Mouse (Mus musculus): ENCODE results near the gene Mapt.

The Mapt gene

GRCm38 (mm10) chr11:104278222-104278621 is 47.0 kb downstream of the Mapt start:
- DNase-seq (ENCODE audit: low spot score): no peak

- no peak for DNase-seq (ENCODE audit: low spot score)
Measured at GRCm38 (mm10) chr11:104279049-104279448, 47.9 kb downstream of the Mapt start.

- no peak for DNase-seq (ENCODE audit: low spot score)
Measured at GRCm38 (mm10) chr11:104279538-104279937, 48.3 kb downstream of the Mapt start.

GRCm38 (mm10) chr11:104281501-104281900 is 50.3 kb downstream of the Mapt start:
- DNase-seq (ENCODE audit: low spot score): no peak

- DNase-seq (ENCODE audit: low spot score): no peak
Measured at GRCm38 (mm10) chr11:104287113-104287512, 55.9 kb downstream of the Mapt start.

- no peak for DNase-seq (ENCODE audit: low spot score)
Measured at GRCm38 (mm10) chr11:104288835-104289198, 57.6 kb downstream of the Mapt start.

GRCm38 (mm10) chr11:104289199-104290031 is 58.2 kb downstream of the Mapt start:
- DNase-seq (ENCODE audit: low spot score): peak; percentile 31

- DNase-seq (ENCODE audit: low spot score): no peak
Measured at GRCm38 (mm10) chr11:104292443-104293220, 61.4 kb downstream of the Mapt start.

- no peak for DNase-seq (ENCODE audit: low spot score)
Measured at GRCm38 (mm10) chr11:104293241-104293640, 62.1 kb downstream of the Mapt start.

GRCm38 (mm10) chr11:104295145-104295544 is 64.0 kb downstream of the Mapt start:
- no peak for DNase-seq (ENCODE audit: low spot score)

- no peak for DNase-seq (ENCODE audit: low spot score)
Measured at GRCm38 (mm10) chr11:104295656-104296055, 64.5 kb downstream of the Mapt start.

GRCm38 (mm10) chr11:104297671-104298070 is 66.5 kb downstream of the Mapt start:
- DNase-seq (ENCODE audit: low spot score): no peak

GRCm38 (mm10) chr11:104302628-104303027 is 71.4 kb downstream of the Mapt start:
- no peak for DNase-seq (ENCODE audit: low spot score)

- DNase-seq (ENCODE audit: low spot score): no peak
Measured at GRCm38 (mm10) chr11:104303088-104303960, 72.1 kb downstream of the Mapt start.

- DNase-seq (ENCODE audit: low spot score): no peak
Measured at GRCm38 (mm10) chr11:104305711-104306110, 74.5 kb downstream of the Mapt start.

GRCm38 (mm10) chr11:104306483-104306882 is 75.3 kb downstream of the Mapt start:
- no peak for DNase-seq (ENCODE audit: low spot score)

GRCm38 (mm10) chr11:104307136-104307535 is 75.9 kb downstream of the Mapt start:
- DNase-seq (ENCODE audit: low spot score): no peak

GRCm38 (mm10) chr11:104309377-104310225 is 78.4 kb downstream of the Mapt start:
- DNase-seq (ENCODE audit: low spot score): no peak

GRCm38 (mm10) chr11:104310226-104310887 is 79.2 kb downstream of the Mapt start:
- DNase-seq (ENCODE audit: low spot score): peak; percentile 37

GRCm38 (mm10) chr11:104311643-104312042 is 80.5 kb downstream of the Mapt start:
- DNase-seq (ENCODE audit: low spot score): no peak

GRCm38 (mm10) chr11:104315703-104316102 is 84.5 kb downstream of the Mapt start:
- DNase-seq (ENCODE audit: low spot score): peak; percentile 72

Data from T-cell, adult 2 months (primary cell).